Mouse (Mus musculus): Measurements from ENCODE around the gene Pik3ip1.

- TF ChIP-seq CTCF (IDR thresholded peaks at IDR 0.05), result no peak
- TF ChIP-seq EP300 (IDR thresholded peaks at IDR 0.05), result no peak
Observed at GRCm38 (mm10) chr11:3369449-3369848, 39.2 kb downstream of the Pik3ip1 start.

Data from lung, postnatal 0 days (tissue).